Mouse (Mus musculus): ENCODE measurements around the gene Cgn.

DNA sequence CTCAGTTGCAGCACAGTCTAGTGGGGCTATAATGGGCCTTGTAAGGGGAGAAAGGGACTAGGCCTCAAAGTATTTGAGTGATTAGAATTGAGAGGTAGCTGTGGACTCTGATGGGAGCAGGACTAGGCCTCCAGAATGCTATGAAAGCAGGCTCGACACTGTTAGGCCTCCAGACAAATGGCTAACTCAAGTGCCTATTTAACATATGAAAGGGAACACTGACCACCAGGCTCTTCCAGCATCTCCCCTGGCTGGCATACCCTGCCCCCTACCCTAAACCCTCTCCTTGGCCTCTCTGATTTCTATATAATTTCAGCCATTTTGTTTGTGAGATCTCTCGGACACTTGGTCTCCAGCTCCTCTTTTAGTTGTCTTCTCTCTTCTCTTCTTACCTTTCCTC, 8.1 kb upstream of the Cgn start:
- TF ChIP-seq GATA1 (IDR thresholded peaks at IDR 0.05; ENCODE audit: borderline replicate concordance, low read length) (no peak), FLI1 (IDR thresholded peaks at IDR 0.05; ENCODE audit: low read length) (no peak)

All from megakaryocyte, embryonic 14.5 days (primary cell).